Mouse (Mus musculus) hindbrain, embryonic 11.5 days (tissue): ENCODE data around the gene Asic2. TPM values are rescaled to one million over a fixed set of nuclear protein-coding genes. Genes with fewer than 3 reads are reported as not detected.

Source experiments
- ATAC-seq: fragments of 200-750 bp; cut with Nextera tagmentation; 2 replicates; pipeline ENCODE4 v1.8.0; 2017; ENCODE audit warnings: mild to moderate bottlenecking, moderate TSS enrichment, moderate library complexity; ENCODE audit not compliant: low FRiP score
- DNase-seq: peaks from one replicate; pipeline ENCODE4 v3.0.0-alpha.2; 2015; ENCODE audit warnings: low spot score
- H3K27ac ChIP-seq: fragments of 300-500 bp; sonication (generic); 2 replicates; pipeline ENCODE4 v1.5.1; 2014; ENCODE audit warnings: mild to moderate bottlenecking, low read depth, low read length
- H3K27me3 ChIP-seq: fragments of 300-500 bp; sonication (generic); 2 replicates; pipeline ENCODE4 v1.6.1; 2014; ENCODE audit warnings: mild to moderate bottlenecking, low read length, moderate library complexity, mixed read lengths; ENCODE audit not compliant: control insufficient read depth, insufficient read depth
- H3K36me3 ChIP-seq: fragments of 300-500 bp; sonication (generic); 2 replicates; pipeline ENCODE4 v1.6.1; 2014; ENCODE audit warnings: mild to moderate bottlenecking, low read length, moderate library complexity, mixed read lengths; ENCODE audit not compliant: control insufficient read depth, insufficient read depth
- H3K4me1 ChIP-seq: fragments of 300-500 bp; sonication (generic); replicated peaks from 2 replicates; pipeline ENCODE4 v1.6.1; 2014; ENCODE audit warnings: low read length, mixed read lengths; ENCODE audit not compliant: control insufficient read depth, insufficient read depth
- H3K4me2 ChIP-seq: fragments of 300-500 bp; sonication (generic); replicated peaks from 2 replicates; pipeline ENCODE4 v1.6.1; 2014; ENCODE audit warnings: mild to moderate bottlenecking, low read depth, low read length
- H3K4me3 ChIP-seq: fragments of 300-500 bp; sonication (generic); 2 replicates; pipeline ENCODE4 v1.5.1; 2014; ENCODE audit warnings: low read depth, low read length
- H3K9ac ChIP-seq: fragments of 300-500 bp; sonication (generic); 2 replicates; pipeline ENCODE4 v1.6.1; 2014; ENCODE audit warnings: low read depth, low read length
- H3K9me3 ChIP-seq: fragments of 300-500 bp; sonication (generic); 2 replicates; pipeline ENCODE4 v1.6.1; 2016; ENCODE audit warnings: low read length; ENCODE audit not compliant: control insufficient read depth
- WGBS: fragments of 180-500 bp; shearing (Covaris S2); extraction: QIAGEN DNeasy Blood & Tissue Kit; methylation state at CpG from one replicate; pipeline ENCODE4 v1.1.7; 2014; 5-methylcytosine and 5-hydroxymethylcytosine counted together
- polyA plus RNA-seq: library from polyadenylated mRNA; unstranded; fragments of >200 nt; fragmentation: Nextera tagmentation; extraction: Ambion mirVana; gene quantifications from 2 replicates; pipeline ENCODE4 v1.2.1, GENCODE M21; 2014

Asic2 gene
- polyA plus RNA-seq, 1 experiment from 2014 or later = 1.7 TPM

DNA sequence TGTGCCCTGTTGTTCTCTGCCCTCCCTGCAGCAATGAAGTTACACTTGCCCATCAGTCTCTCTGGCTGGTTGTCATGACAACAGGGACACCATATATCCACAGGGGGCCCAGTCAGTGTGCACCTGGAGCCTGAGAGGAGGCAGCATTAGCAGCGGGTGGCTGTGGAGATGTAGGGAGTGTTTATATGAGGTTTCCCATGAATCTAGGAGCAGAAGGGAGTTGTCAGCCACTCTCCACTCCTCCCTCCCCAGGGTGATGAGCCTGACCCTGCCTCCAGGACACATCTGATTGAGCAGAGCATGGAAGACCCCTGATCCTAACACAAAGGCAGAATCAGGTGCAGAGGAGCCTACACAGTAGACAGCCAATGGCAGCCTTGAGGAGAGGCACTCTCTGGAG is 514.1 kb downstream of the Asic2 start:
- ATAC-seq (peak; percentile 74), DNase-seq (peak; percentile 61)
- no peaks in the 10 kb centered on the region for H3K9me3 ChIP-seq
- peak overlapping the region; percentile 58 for H3K27ac ChIP-seq
- H3K4me2 ChIP-seq = no peak overlapping the region
- H3K4me3 ChIP-seq = no peak overlapping the region
- no peaks in the 10 kb centered on the region for H3K36me3 ChIP-seq
- WGBS = 4% methylated on average over 1 of the region's 1 CpGs
- peaks cover 7% of the 10 kb centered on the region; the same call in 1 of the 2 replicates for H3K4me1 ChIP-seq
- no peaks in the 10 kb centered on the region for H3K27me3 ChIP-seq
- H3K9ac ChIP-seq = no peak overlapping the region

DNA sequence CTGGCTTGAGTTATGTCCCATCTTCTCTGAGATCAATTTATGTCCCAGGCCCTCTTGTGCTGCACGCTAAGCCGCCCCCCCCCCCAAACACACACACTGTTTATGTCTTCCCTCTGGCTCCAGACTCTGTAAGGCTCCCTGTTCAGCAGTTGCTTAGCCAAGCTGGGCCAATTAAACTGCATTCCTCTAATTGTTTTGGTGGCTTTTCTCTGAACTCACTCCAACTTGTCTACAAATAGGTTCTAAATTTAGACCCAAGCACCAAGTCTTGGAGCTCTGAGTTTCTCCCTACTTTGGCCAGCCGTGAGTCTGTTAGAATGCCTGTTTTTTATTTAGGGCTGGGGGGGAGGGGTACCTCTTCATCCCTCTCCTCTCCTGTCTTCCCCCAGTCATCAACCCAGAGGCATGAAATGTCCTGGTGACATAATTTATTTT is 519.0 kb downstream of the Asic2 start:
- DNase-seq = no peak
- 74% methylated on average over 3 of the region's 3 CpGs for WGBS

GRCm38 (mm10) chr11:81446347-81446746 is 521.9 kb downstream of the Asic2 start:
- DNase-seq (no peak), ATAC-seq (no peak)
- Histone ChIP-seq H3K36me3 (no peaks in the 10 kb centered on the region), H3K4me3 (no peak overlapping the region), H3K4me1 (no peaks in the 10 kb centered on the region), H3K27ac (no peak overlapping the region), H3K4me2 (no peak overlapping the region), H3K9me3 (no peaks in the 10 kb centered on the region), H3K9ac (no peak overlapping the region), H3K27me3 (no peaks in the 10 kb centered on the region)
- 80% methylated on average over 1 of the region's 1 CpGs for WGBS

More for the DNA sequence above, 519.0 kb downstream of the Asic2 start:
- Histone ChIP-seq H3K4me2 (no peak overlapping the region), H3K36me3 (no peaks in the 10 kb centered on the region), H3K9ac (no peak overlapping the region), H3K9me3 (no peaks in the 10 kb centered on the region), H3K4me1 (peaks cover 7% of the 10 kb centered on the region; the same call in 1 of the 2 replicates), H3K27me3 (no peaks in the 10 kb centered on the region), H3K27ac (no peak overlapping the region), H3K4me3 (no peak overlapping the region)
- ATAC-seq = no peak

- Histone ChIP-seq H3K4me1 (no peaks in the 10 kb centered on the region), H3K9ac (no peak overlapping the region), H3K4me3 (no peak overlapping the region), H3K36me3 (no peaks in the 10 kb centered on the region), H3K27ac (no peak overlapping the region), H3K27me3 (no peaks in the 10 kb centered on the region), H3K9me3 (no peaks in the 10 kb centered on the region), H3K4me2 (no peak overlapping the region)
- DNase-seq (no peak), ATAC-seq (no peak)
- WGBS = 67% methylated on average over 14 of the region's 14 CpGs
Measured at GRCm38 (mm10) chr11:81426857-81427256, 541.4 kb downstream of the Asic2 start.

DNA sequence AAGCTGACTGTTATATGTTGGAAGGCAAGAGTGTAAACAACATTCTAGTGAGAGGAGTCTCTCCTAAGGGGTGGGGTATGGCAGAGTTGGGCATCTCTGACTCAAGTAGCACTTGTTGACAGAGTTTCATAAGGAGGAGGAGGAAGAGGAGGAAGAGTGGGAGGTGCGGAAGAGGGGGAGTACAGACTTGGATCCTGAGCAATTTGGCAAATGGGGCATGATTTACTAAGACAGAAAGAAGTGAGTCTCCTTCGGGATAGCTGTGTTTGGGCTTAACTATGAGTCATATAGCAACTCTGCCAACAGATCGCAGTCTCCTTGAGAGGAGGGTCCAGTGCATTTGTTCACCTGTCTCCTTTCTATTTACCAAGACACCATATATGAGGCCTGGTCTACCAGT is 549.1 kb downstream of the Asic2 start:
- no peak for ATAC-seq

GRCm38 (mm10) chr11:81418027-81418426 is 550.2 kb downstream of the Asic2 start:
- H3K9me3 ChIP-seq = no peaks in the 10 kb centered on the region
- H3K27me3 ChIP-seq = no peaks in the 10 kb centered on the region
- H3K9ac ChIP-seq = no peak overlapping the region
- WGBS = 97% methylated on average over 4 of the region's 4 CpGs
- no peak overlapping the region for H3K4me3 ChIP-seq
- ATAC-seq (no peak), DNase-seq (no peak)
- no peak overlapping the region for H3K4me2 ChIP-seq
- H3K4me1 ChIP-seq = no peaks in the 10 kb centered on the region
- no peaks in the 10 kb centered on the region for H3K36me3 ChIP-seq
- no peak overlapping the region for H3K27ac ChIP-seq

More for the DNA sequence above, 549.1 kb downstream of the Asic2 start:
- Histone ChIP-seq H3K4me3 (no peak overlapping the region), H3K27ac (no peak overlapping the region), H3K9me3 (no peaks in the 10 kb centered on the region), H3K27me3 (no peaks in the 10 kb centered on the region), H3K4me2 (no peak overlapping the region), H3K36me3 (no peaks in the 10 kb centered on the region), H3K9ac (no peak overlapping the region), H3K4me1 (no peaks in the 10 kb centered on the region)
- DNase-seq = no peak
- 90% methylated on average over 3 of the region's 3 CpGs for WGBS

DNA sequence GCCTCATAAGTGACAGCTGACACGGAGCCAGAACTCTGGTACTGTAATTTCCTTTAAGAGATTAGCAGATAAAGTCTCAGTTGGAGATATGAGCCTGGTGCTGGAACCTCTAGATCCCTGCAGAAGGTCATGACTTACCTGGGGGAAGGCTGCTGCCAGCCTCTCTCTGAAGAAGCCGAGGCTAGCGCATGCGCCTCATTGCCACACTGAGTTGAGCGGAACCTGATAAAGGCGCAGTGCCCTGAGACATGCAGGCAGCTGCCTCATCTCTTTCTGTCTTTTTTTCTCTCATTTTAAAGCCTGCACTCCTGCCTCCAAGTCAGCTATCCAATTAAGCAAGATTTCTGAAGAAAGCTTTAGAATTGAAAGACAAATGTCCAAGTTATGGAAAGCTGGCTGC is 551.9 kb downstream of the Asic2 start:
- H3K27me3 ChIP-seq = no peaks in the 10 kb centered on the region
- DNase-seq (no peak), ATAC-seq (no peak)
- H3K4me3 ChIP-seq = no peak overlapping the region
- no peak overlapping the region for H3K4me2 ChIP-seq
- no peaks in the 10 kb centered on the region for H3K36me3 ChIP-seq
- WGBS = 91% methylated on average over 6 of the region's 6 CpGs
- H3K27ac ChIP-seq = no peak overlapping the region
- no peaks in the 10 kb centered on the region for H3K9me3 ChIP-seq
- no peaks in the 10 kb centered on the region for H3K4me1 ChIP-seq
- H3K9ac ChIP-seq = no peak overlapping the region

DNA sequence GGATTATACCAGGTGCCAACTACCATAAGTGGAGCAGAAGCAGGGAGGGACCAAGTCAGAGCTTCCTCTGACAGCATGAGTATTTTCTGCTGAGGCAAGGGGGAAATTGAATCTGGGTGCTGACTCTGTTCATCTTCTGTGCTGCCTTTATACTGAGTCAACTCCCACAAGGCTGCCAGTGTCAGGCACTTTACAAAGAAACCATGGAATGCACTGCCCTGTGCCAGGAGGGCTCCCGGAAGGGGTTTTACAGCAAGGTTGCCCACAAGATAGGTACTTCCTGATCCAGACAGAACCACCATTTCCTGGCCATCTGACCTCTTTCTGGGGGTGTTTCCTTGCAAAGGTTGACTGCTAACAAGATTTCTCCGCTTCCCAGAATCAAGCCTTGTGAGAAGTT is 553.7 kb downstream of the Asic2 start:
- Histone ChIP-seq H3K4me1 (no peaks in the 10 kb centered on the region), H3K4me2 (no peak overlapping the region), H3K4me3 (no peak overlapping the region), H3K9me3 (no peaks in the 10 kb centered on the region), H3K27me3 (no peaks in the 10 kb centered on the region), H3K36me3 (no peaks in the 10 kb centered on the region), H3K27ac (no peak overlapping the region), H3K9ac (no peak overlapping the region)
- WGBS = 93% methylated on average over 2 of the region's 2 CpGs
- no peak for ATAC-seq
- DNase-seq = no peak

GRCm38 (mm10) chr11:81411251-81411650 is 557.0 kb downstream of the Asic2 start:
- Histone ChIP-seq H3K4me2 (no peak overlapping the region), H3K4me3 (no peak overlapping the region), H3K27me3 (no peaks in the 10 kb centered on the region), H3K4me1 (no peaks in the 10 kb centered on the region), H3K36me3 (no peaks in the 10 kb centered on the region), H3K9me3 (no peaks in the 10 kb centered on the region), H3K9ac (no peak overlapping the region), H3K27ac (no peak overlapping the region)
- 73% methylated on average over 4 of the region's 4 CpGs for WGBS
- no peak for ATAC-seq
- DNase-seq = no peak
